Mouse (Mus musculus): ENCODE measurements around the gene Pparg.

Pparg gene

DNA sequence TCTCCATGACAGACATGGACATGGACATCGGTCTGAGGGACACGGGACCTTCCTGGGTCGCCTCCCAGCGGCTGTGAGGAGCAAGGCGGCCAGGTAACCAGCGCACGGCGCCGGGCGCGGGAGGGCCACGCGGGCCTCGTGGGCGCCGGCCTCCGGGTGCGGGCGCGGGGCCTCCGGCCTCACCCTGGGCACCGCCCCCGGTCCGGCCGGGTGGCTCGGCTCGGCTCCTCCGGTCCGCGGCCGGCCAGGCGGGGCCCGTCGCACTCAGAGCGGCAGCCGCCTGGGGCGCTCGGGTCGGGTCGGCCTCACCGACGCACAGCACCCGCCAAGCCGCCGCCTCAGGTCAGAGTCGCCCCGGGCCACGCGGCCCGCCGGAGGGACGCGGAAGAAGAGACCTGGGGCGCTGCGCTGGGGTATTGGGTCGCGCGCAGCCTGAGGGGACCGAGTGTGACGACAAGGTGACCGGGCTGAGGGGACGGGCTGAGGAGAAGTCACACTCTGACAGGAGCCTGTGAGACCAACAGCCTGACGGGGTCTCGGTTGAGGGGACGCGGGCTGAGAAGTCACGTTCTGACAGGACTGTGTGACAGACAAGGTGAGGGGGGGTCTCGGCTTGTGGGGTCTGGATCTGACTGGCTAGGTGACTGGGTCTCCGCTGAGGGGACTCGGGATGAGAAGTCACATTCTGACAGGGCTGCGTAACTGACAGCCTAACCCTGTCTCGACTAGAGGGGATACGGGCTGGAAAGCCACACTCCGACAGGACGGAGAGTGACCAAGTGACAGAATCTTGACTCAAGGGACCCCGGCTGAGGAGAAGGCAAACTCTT lies at the start of gene Pparg:
Pparg (plus strand) TSS at position 176 of the 830 bp plus-strand sequence.
- DNase-seq (ENCODE audit: low read depth, low spot score), result no peak

DNA sequence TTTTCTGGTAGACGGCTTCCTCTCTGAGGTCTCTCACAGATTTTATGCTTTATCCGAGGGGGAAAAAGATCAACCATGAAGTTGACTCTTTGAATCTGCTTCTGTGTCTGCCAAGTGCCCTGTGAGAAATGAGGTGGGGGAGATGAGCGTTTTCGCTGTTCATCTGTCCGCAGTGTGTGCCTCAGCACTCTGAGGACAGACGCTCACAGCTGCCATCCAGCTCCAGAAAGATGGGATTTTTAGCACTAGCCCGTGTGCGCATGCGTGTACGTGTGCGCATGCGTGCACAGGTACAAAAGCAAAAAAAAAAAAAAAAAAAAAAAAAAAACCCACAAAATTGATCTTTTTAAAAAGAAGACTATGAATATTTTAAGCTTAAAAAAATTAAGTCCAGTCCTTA lies 48.0 kb upstream of the Pparg start:
- no peak for DNase-seq (ENCODE audit: low read depth, low spot score)

DNA sequence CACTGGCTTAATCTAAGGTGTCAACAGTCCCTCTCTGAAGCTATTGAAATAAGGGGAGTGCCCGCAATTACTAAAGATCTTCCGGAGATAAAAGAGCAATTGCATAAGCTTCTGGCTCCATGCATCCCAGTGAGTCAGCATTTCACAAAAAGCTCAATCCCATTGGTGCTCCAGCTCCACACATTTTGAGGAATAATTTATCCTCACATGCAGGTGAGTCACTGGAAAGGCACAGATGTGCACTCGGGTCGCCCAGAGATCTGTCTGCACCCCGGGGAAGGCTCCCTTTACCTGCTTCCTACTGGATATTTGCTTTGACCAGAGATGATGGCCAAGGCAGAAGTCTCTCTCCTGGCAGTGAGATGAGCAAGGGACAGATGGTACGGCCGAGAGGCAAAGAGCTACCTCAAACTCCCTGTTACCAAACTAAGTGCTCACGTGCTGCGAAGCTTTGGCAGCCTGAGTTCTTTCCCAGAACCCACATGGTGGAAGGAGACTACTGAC lies 47.5 kb upstream of the Pparg start:
- DNase-seq (ENCODE audit: low read depth, low spot score), result no peak

DNA sequence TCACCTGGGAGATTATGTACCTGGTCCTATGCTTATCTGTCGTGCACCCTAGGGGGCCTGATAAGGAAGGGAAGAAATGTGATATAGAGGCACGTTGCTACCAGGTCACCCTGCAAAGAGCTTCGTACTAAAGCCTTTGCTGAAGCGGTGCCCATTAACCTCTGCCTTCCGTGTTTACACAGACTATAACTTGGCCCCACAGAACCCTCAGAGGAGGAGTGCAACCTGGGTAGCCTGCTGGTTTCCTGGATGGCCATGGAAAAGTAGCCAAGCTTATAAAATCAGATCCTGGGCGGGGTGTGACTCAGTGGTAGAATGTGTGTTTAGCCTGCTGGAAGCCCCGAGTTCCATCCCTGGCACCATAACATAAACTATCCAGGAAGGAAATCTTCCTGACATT lies 46.8 kb upstream of the Pparg start:
- no peak for DNase-seq (ENCODE audit: low read depth, low spot score)

DNA sequence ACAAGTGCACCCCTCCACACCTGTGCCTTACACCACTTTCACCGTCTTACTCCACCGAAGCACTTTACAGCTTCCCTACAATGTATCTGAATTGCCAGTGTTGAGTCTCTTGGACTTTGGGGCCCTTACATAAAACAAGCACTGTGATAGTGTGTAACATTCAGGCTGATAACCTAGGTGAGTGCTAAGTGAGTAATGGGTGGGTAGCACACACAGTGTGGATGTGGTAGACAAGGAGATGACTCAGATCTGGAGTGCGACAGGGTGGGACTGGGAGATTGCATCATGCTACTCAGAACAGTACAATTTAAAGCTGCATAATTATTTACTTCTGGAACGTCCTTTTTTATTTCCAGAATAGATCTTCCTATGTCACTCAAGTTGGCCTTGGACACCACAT lies 45.0 kb upstream of the Pparg start:
- DNase-seq (ENCODE audit: low read depth, low spot score), result no peak

DNA sequence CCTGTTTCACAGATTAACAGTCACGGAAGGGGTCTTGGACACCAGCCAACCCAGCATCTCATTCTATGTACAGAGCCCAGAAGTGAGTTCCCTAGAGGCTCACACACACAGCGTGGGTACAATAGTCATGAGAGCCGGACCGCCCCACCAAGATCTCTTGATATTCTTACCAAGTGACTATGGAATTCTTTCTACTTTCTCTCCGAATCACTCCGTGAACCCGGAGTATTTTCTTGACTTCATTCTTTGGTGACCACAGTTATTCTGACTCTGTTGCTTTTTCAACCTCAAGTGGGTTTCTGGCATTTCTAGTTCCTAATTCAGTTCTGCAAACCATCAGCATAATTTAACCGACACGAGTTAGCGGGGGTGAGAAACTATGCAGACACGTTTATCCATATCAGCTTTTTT lies 43.9 kb upstream of the Pparg start:
- no peak for DNase-seq (ENCODE audit: low read depth, low spot score)

DNA sequence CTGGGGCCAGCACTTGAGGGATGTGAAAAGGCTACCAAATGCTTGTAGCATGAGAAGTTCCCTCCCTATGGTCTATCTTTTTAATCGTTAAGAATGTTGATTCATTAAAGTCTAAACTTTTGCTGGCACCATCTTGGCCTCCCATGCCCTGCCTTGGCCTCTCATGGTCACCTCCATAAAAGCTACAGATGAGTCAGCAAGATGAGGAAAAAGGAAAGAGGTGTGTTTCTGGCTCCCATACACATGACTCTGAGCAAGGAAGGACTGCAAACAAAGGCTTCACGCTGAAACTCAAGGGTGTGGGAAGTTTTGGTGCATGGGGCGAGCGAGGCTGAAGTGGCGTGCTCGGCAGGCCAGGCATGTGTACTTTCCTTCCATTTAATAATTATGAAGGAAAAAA lies 41.9 kb upstream of the Pparg start:
- DNase-seq (ENCODE audit: low read depth, low spot score), result no peak

DNA sequence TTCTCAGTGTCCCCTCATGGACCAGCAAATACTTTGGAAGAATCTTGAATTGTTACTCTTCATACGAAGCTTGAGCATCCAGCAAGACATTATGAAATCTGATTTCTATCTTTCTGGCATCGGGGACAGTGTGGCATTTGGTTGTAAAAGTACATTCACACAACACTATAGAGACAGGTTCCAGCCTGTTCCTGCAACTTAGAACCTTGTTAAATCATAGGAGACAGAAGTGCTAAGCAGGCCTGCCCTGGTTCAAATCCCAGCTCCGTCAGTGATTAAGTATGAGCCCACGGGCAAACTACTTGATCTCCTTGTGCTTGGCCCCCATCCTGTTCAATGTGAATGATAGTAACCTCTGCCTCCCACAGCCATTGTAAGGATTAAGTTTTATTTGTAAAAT lies 41.1 kb upstream of the Pparg start:
- DNase-seq (ENCODE audit: low read depth, low spot score), result no peak

DNA sequence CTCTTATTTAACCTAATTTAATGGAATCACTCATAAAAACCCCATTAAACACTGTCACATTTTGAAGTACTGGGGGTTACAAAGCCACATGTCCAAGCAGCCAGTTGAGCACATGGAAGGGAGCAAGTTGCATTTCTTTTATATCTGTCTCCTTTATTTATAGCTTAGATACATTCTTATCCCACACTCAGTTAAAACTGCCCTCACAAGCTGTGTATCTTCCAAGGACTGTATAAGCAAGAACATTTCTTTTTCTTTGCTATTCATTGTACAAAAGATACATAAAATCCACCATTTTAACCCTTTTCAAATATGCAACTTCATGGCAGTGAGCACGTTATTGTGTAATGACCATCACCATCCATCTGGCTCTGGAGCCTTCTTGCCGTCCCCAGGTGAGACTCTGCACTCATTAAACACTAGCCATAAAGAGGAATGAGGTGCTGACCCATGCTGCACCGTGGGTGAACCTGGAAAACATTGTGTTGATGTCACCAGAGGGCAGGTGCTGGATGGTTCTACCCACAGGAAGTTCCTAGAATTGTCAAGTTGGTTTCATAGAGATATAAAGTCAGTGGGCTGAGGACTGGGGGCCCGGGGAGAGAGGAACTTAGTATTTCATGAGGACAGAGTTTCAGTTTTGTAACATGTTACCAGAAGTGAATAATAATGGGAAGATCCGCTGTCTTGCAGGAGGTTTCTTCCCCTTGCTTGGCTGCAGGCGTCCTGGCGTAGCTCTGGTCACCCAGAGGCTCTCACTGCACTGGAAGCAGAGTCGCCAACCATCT lies 39.6 kb upstream of the Pparg start:
- no peak for DNase-seq (ENCODE audit: low read depth, low spot score)

DNA sequence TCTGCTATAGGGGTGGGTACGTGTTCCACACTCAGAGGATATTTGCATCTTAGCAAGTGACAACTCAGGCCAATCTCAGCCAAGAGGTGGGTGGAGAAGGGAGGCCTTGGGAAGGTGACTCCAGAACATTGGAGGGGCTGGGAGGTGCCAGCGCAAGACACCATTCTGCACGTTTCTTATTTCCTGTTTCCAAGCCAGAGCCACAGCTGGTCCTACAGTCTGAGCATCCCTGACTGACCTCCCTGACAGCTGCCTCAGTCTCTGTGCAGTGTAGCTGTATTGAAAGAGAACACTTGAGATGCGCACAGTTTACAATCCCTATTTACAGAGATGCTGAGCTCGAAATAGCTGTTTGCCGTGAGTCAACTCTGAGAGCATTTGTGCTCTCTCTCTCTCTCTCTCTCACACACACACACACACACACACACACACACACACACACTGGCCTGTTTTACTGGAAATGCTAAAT lies 38.8 kb upstream of the Pparg start:
- DNase-seq (ENCODE audit: low read depth, low spot score), result no peak

DNA sequence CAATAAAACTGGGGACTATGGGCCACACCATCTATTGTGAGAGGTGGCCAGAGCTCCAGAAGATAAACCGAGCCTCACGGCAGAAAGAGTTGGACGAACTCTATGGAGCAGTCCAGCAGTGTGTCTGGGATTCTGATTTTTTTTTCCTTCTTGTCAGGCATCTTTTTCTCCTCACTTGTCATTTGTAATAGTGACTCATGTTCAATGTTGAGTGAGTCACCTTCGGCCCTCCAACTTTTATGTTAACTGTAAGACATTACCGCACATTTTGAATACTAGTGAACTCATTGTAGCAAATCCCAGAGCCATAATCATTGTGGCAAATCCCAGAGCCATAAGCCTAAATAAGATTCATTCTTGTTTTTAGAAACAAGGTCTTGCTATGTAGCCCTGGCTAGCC lies 37.8 kb upstream of the Pparg start:
- no peak for DNase-seq (ENCODE audit: low read depth, low spot score)

DNA sequence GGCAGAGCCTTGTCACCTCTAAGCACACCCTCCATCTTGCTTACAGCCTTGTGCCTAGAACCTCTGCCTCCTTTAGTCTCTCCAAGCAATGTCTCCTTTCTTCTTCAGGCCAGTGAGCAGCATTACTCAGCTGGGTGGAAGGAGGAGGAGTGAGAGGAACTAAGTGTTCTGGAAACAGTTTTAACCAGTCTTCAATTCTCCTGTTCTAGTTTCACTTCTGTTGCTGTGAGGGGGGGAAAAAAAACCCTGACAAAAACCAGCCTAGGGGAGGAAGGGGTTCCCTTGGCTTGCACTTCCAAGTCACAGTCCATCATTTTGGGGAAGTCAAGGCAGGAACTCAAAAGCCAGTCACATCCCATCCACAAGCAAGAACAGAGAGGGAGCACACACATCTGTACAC lies 29.8 kb upstream of the Pparg start:
- no peak for DNase-seq (ENCODE audit: low read depth, low spot score)

DNA sequence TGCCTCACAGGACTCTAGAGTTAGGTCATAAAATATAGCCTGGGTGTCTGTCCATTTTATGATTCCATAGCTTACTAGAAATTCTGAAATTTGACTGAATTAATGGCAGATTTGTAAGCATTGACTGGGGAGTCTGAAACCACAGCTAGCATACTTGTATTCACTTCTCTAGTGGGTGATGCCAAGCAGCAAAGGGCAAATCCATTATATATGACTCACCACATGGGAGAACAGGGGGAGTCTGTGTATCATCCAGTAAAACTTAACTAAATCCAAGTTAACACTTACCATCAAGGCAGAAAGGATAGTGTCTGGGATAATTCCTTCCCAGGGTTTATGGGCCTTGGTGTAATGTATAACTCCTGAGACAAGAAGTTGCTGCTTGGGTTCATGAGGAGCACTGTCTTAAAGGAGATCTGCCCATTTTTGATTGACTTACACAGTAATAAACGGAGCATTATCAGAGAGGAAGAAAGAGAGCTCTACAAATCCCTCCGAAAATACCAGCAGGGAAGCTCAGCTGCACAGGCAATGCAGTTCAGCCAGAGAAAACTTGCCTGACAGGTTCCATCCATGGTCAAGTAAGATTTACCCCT lies 27.6 kb upstream of the Pparg start:
- DNase-seq (ENCODE audit: low read depth, low spot score), result no peak

DNA sequence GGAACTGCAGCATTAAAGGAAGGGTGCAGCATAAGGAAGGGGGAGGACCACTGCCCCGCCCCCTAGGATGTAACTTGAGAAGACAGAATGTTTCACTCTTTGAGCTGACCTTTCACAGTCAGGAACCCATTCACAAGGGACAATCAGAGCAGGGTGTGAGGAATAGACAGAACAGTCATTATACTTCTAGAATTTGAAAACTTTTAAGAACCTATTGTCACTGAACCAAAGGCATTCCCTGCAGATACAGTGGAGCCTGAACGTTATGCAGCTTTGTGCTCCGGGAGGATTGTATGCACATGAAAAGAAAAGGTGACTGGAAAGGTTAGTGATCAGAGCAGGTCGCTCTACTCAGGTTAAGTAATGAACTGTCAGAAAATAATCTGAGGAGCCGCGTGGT lies 25.2 kb upstream of the Pparg start:
- DNase-seq (ENCODE audit: low read depth, low spot score), result no peak

DNA sequence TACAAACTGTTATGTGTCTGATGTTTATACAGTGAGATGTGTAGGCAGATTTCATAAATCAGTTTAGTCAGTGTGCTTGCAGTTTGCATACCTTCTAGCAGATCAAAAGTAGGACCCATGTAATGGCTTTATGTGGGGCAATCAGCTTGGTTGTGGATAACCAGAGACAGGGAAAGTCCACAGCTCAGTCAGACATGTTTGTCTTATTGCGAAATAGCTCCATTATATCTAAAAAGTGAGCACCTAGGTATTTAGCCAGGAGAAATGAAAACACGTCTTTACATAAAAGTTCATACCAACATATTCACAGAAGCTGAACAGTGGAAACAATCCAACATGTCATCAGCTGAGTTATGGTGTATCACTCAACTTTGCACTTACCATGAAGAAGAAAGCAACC lies 20.7 kb upstream of the Pparg start:
- DNase-seq (ENCODE audit: low read depth, low spot score), result no peak

DNA sequence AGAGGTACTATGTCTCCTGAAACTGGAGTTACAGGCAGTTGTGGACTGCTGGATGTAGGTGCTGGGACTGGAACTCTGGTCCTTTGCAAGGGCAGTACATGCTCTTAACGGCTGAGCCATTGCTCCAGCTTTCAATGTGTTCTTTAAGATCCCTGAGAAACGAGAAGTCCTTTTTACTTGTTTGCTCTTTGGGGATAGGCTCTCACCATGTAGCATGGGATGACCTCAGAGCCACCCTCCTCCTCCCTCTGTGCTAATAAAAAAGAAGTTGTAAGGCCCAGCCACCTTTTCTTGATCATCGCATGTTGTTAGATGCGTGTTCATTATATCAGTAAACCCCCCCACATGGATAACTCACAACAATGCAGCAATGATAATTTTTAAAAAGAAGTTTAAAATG lies 17.7 kb upstream of the Pparg start:
- no peak for DNase-seq (ENCODE audit: low read depth, low spot score)

DNA sequence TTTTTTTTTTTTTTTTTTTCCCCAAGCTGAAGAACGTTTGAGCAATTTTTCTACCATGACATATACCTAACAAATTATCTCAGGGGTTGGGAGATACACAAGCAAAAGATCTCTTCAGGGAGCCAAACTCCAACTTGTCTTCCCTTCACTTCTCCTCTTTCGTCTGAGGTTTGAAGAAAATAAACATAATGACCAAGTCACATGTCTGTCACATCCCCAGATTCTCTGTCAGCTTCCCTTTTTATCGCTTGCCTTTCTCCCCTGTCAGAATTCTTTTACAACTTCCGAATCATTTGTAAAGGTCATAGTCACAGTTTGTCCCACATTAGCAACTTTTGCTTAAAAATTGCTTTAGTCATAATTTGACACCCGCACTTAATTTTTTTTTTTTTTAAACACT lies 17.2 kb upstream of the Pparg start:
- DNase-seq (ENCODE audit: low read depth, low spot score), result no peak

DNA sequence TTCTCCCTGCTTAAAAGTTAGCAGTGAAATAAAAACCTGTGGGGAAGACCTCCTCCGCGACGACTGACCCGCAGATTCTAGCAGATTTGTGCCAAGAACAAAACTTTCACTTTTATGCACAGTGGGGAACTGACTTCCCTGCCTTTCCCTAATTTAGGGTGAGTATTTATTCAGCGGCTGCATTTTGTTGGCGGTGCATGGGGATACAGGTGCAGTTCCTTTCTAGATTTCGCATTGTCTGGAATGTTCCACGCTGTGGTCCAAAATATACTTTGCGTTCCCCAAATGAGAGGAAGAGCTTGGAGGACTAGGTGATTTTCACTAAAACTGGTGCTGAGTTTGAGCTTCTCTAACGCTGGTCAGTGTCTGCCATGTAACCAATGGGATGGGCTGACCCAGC lies 16.6 kb upstream of the Pparg start:
- DNase-seq (ENCODE audit: low read depth, low spot score), result no peak

DNA sequence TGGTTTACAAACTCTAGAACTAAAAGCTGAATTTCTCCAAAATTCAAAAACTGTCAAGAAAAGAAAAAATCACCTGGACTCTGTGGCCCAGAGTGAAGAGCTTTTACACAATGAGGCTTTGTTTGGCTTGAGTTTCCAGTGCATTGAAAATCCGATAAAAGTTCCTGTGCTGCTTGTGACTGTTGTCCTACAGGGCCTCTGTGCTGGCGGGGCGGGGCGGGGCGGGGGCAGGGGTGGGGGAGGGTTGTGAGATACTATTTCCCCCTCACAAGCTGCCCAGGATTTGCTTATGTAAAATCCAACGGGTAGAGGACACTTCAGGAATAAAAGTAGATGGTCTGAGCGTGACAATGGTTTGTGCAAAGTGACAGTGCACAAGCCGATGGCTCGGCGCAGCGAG lies 16.2 kb upstream of the Pparg start:
- DNase-seq (ENCODE audit: low read depth, low spot score), result no peak

DNA sequence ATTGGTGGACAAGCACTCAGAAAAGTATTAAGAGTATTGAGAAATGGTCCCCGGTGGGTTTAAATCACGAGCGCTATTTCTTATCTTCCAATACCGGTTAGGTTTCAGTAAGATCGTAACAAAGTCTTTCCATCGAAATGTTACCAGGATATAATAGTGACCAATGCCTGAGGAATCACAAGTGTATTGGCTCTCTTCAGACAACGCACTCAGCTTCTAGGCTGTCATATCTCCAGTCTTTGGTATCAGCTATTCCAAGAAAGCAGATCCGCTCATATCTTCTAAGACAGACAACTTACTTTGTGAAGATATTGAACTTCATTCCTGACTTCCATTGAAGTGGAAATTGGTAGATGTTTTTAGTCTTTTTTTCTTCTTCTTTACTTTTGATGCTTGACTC lies 15.7 kb upstream of the Pparg start:
- no peak for DNase-seq (ENCODE audit: low read depth, low spot score)

DNA sequence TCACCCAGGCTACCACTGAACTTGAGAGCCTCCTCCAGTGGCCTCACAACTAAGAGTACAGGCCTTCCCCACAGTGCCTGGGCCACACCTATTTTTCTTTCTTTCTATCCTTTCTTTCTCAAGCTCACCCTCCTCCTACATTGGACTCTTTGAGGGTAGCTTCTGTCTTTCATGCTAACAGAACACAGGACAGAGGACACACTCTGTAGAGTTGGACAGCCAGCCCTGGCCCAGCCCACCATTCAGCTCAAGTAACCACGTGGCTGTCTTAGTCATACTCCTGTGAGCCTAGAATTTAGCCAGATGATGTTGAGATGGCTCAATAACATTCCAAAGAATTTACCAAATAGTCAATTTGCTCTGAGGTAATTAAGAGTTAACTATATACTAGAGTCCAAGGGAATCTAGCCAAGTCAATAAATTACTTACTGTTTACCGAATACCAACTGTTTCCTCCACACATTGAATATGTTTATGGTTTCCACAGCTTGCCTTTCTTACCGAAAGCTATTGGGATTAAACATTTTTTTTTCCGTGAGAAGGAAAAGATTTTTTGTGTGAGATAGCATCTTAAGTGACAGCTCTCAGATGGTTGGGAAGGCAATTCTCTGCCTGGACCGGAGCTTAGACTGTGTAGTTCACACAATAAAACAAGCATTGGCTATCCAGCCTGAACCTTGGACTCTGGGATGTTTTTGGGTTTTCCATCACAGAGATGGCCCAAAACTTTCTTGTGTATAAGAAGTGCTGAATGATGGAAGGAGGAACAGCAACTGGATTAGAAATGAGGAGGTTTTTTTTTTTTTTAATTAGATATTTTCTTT lies 10.9 kb upstream of the Pparg start:
- no peak for DNase-seq (ENCODE audit: low read depth, low spot score)

Measured in brain, embryonic 18.5 days (tissue).